Mouse (Mus musculus) T-helper 1 cell (primary cell): ENCODE results near the gene S100a10.

Experiments
- in situ Hi-C: fragments of 300-600 bp; cut with MboI, MseI; formaldehyde crosslinking; loops from one replicate; pipeline ENCODE4 v1.15.1; 2025; ENCODE audit warnings: high pct_unique_total_duplicates

S100a10 gene

DNA sequence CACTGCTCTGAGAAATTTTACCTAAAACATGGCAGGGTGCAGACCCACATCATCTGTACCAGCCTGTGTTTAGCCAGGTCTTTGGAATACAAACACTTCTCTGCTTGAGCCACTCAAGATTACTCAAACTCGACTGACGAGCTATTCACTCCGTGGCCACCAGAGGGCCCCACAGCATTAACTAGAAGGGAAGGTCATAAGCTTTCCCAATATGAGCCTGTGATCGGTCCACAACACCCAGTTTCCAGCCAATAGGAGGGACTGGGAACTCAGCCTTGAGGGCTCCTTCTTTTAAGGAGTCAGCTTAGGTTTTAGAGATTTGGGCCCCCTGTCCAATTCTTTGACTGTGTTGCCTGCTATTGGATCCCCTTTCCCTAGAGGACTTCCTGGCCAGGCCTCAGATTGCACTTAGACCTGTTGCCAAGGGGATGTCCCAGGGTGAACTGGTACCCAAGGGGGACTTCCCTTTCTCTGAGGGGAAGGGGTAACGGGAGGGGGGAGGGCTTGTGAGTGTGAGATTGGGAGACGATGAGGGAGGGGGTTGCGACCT lies 7.7 kb upstream of the S100a10 start:
- in situ Hi-C loops, result no loop called here

DNA sequence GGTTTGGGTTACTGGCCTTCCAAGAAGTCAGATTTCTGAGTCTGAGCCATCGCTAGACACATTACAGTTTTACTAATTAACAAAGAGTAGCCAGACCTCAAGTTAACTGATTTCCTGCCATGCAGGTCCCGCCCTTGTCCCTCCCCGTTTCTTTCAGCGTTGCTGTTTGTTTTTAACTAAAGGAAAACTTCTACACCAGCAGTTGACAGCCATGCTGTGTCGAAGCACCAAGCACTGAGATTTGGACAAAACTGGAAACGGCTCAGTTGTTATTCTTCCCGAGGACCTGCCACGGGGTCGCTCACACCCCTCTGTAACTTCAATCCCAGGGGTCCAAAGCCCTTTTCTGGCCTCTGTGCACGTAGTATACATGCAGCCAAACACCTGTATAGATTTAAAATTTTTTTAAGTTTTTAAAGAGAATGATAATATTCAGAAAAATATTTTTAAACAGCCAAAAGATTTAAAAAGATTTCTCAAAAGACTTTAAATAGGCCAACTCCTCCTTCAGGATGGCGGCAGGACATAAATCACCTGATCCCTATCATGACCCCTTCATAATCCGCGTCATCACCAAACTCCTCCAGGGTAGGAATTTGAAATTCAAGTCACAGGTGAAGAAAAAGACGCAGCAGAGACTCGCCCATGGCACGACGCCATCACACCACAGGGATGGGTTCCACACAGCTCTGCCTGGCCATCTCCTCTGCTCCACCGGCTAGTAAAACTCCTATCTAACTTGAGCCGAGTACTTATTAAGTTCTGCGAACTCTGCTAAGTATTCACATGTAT lies 6.9 kb upstream of the S100a10 start:
- in situ Hi-C loops, result no loop called here

DNA sequence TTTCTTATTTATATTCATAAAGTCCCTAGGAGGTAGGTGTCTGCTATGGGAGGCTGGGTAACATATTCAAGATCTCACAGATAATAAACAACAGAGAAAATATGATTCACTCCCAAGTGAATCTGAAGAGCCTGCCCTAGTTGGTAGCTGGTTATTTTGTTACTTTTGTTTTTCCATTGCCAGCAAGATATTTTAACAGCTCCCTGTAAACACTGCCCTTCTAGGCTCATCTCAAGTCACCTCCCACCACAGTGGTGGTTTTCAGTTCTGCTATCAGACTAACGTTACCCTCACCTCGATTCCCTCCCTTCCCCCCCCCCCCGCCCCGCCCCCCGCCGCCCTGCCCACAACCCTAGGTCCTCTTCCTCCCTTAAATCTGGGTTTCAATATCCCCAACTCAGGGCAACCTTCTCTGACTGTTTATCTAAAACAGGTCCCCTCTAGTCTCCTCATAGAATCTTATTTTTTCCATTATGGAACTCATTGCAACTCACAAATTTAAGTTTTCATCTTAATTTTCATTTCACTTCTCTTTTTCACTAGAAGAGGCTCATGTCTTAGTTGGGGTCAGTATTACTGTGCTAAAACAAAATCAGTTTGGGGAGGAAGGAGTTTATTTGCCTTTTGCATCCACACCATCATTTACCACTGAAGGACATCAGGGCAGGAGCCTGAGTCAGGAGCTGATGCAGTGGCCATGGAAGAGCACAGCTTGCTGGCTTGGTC lies 6.2 kb upstream of the S100a10 start:
- in situ Hi-C loops, result no loop called here

DNA sequence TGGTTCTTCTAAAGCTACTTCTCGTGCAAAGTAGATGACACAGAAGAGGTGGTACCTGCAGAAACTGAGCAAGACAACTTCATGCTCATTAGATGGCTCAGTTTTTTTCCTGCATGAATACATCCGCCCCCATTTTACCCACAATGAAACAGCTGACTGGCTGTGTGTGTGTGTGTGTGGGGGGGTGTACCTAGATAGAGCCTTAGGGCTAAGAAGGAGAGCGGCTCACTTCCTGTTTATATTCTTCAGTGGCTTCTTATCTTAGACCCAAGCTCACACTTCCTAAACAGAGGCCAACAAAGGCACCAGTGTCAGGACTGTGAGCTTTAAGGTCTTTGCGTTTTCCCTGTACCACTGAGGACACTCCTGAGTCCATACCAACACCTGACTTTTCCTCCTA lies 4.9 kb upstream of the S100a10 start:
- in situ Hi-C loops, result loop anchor here (5.0 kb wide), 1 partner anchor 52 kb away; no protein-coding TSS in a partner anchor

DNA sequence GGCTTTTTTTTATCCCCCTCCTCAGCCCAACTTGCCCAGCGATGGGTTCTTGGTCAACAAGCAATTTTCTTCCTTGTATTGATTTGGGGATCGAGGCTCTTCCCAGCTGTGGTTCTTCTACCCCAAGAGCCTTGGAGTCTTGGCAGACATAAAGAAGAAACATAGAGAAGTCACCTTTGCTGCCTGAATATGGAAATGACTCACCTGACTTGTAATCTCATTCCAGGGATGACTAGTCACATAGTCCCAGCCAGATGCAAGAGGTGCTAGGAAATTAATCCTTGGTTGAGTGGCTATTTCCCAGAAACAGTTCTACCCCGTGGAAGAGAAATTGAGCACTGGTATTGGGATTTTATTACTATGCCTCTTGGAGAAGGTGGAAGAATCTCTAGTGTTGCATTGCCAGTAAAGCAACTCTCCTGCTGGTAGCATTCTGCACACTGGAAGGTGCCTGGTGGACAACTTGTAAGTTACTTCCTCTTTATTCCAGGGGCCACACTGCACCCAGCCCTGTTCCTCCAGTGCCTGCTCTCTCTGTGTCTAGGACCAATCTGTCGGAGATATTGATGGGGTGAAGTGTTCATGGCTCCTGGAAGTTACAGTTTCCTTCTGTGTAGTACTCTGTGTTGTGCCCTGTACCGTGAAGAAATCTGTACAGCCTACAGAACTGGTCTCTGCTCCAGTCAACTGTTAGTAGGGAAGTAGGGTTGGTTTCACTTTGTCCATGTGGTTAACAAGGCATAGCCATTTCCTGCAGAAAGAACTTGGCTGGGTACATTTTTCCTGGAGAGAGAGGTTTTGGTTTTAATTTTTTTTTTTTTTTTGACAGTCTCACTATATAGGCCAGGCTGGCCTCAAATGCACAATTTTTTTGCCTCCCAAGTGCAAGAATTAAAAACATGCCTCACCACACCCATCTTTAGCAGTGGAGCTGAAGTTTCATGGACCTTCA lies 2.7 kb upstream of the S100a10 start:
- in situ Hi-C loops, result loop anchor here (5.0 kb wide), 1 partner anchor 50 kb away; no protein-coding TSS in a partner anchor

DNA sequence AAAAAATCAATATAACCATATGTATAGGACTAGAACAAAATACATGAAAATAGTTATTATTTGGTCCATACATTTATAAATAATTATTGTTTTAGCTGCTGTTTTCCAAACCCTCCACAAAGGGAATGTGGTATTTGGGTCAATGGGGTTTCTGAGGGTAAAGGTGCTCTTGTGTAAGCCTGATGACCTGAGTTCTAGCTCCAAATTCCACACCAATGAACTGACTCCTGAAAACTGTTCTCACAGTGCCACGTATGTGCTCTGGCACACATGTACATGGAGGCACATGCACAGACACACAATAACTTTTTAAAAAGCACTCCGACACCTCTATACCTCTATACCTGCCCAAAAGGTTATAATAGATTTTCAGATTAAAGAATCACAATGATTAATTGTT lies 1.6 kb upstream of the S100a10 start:
- in situ Hi-C loops, result loop anchor here (5.0 kb wide), 1 partner anchor 49 kb away; no protein-coding TSS in a partner anchor

DNA sequence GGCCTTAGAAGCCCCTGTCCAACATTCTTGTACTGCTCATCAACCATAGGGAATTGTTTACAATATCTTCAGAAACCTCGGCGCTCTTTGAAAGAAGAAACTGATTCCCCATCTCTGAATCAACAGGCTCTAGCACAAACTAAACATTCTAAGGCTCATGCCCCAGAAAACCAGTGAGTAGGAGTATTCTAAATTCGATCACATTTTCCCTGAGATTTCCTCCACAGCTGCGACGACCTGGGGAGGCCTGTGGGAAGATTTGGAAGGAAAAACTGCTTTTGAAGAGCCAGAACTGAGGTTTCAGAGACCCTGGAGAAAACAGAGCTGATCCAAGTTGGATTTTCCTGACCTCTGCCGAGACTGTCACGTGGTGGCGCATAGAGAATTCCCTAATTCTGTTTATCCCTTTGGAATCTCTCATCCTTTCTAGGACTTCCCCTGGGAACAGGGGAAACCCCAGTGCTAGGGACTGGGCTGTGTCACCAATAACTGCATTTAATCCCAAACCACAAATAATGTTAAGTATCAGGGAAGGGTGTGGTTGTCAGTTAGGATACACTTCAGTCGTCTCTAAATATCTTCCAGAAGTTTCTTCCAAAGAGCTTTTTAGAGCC lies 1.0 kb upstream of the S100a10 start:
- in situ Hi-C loops, result loop anchor here (5.0 kb wide), 1 partner anchor 48 kb away; no protein-coding TSS in a partner anchor

DNA sequence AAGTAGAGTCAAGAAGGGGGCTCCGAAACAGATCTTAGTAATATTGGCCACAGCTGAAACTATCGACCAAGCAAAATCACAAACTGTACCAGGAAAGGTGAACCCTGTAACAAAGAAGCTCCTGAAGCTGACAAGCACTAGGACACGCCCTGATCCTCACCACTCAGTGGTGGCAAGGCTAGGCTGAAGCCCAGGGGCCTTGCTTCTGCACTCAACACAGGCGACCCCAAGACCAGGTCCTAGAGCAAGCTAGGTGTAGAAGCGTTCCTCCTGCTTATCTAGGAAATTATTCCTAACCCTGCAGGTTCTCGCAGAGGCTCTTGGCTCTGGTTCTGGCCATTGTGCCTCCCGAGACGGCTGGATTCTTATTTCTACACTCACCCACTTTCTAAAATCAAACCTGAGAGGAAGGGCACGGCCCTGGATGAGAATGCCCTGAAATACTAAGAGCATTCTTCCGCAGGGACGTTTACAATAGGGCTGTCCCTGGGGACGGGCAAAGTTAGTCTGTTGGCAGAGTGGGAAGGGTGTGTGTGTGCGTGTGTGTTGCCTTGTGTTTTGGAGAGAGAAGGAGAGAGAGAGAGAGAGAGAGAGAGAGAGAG lies 400 bp upstream of the S100a10 start:
- in situ Hi-C loops, result loop anchor here (5.0 kb wide), 1 partner anchor 48 kb away; no protein-coding TSS in a partner anchor

DNA sequence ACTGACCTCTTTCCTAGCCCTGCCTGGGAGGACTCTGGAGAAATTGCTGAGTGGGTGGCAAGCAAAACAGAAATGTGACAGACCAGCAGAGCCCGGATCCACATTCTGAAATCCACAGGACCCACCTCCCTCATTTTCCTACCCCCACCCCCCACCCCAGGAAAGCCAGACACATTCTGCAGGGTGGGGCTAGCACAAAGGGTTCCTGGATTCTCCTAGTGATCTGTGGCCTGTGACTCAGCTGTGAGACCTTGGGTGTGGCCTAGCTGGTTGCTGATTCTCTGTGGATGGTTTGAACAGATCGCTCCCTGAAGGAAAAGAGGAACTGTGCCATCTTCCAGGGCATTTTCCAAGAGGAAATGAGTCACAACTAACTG lies 986 bp downstream of the S100a10 start:
- in situ Hi-C loops, result no loop called here

DNA sequence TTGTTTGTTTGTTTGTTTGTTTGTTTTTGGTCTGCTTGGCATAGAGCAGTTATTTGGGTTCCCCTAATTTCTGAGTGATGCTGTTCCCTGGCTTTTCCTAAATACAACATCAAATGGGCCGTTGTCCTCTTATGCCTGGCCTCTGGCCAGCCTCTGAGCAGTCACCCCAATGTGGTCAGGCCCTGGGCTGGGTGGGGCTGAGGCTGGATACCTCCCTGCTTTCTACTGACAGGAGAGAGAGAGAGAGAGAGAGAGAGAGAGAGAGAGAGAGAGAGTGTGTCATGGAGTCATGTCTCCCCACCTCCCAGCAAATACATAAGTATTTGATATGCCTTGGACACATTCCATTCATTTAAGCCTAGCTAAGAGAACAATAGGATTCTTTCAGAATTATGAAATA lies 1.7 kb downstream of the S100a10 start:
- in situ Hi-C loops, result no loop called here

DNA sequence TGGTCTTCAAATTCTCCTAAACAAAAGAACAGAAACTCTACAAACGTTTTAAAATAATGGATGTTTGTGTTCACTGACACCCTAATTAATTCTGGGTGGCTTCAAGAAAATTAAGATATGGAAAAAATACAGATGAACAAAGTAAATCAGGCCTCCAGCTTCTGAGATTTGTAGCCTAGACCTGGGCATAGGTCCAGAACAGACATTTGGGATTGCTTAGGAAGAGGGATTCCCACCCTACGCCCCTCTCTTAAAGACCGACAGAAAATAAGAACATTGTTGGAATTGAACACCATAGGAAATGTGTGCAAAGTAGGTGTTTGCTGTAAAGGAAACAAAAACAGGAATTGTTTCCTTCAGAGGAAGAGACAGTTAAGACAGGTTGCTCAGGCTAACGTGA lies 2.6 kb downstream of the S100a10 start:
- in situ Hi-C loops, result no loop called here

DNA sequence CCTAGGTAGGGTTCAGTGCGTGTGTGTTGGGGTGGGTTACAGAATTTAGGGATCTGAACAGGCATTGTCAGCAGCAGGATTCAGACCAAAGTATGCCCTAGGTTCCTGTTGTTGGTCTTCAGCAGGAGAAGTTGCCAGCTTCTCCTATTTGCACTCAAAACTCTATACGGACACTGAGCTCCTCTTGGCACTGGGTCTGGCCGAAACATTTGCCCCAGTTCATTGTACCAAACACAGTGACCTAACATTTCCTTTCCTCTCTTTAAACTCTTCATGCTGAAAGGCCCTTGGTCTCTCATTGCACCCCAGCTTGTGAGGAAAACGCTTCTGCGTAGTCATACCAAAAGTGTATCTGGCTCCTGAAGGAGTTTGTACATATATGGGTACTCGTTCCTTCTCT lies 5.1 kb downstream of the S100a10 start:
- in situ Hi-C loops, result no loop called here

DNA sequence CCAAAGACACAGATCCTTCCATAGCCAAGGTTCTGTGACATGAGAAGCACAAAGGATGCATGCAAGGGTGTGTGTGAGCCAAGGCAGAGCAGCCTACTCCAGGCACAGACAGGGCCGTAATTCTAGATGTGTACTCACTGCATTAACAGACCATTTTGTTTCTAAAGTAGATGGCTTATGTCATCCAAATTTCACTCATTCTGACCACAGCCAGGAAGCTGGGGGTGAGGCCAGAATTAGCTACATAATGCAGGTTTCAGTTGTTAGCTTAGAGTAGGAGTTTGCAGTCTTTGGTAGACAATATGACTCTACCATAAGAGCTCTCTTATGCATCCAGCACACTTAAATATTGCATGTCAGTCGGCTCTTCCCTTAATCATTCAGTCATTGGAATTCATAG lies 7.5 kb downstream of the S100a10 start:
- in situ Hi-C loops, result no loop called here

DNA sequence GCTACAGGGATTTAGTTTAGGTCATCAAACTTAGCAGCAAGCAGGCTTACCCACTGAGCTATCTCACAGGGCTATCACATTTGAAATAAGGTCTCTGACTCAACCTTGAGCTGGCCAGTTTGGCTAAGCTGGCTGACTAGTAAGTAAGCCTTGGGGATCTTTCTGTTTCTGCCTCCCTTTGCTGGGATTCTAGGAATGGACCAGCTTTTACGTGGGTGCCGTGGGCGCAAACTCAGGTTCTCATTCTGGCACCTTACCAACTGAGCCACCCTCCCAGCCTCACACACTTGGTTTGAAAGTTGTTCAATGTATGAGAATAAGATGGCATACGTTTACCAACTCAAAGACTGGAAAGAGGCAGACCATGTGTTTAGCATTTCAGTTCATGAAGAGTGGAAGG lies 8.3 kb downstream of the S100a10 start:
- in situ Hi-C loops, result no loop called here

DNA sequence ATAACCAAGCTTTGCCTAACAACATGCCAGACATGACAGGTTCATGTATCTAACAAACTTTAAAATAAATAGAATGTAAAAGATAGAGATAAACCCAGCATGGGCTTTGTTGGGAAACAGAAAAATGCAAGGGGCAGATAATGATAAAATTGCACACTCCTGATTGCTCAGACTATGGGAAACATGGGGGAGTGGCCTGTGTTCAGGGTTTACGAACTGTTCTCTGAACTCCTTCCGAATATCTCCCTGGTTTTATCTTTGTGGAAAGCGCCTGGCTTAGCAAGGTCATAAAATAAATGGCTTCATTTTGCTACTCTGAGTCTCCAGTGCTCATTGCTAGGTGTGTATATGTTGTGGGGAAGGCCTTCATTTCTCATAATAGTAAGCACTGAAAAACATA lies 12.0 kb downstream of the S100a10 start:
- in situ Hi-C loops, result no loop called here

DNA sequence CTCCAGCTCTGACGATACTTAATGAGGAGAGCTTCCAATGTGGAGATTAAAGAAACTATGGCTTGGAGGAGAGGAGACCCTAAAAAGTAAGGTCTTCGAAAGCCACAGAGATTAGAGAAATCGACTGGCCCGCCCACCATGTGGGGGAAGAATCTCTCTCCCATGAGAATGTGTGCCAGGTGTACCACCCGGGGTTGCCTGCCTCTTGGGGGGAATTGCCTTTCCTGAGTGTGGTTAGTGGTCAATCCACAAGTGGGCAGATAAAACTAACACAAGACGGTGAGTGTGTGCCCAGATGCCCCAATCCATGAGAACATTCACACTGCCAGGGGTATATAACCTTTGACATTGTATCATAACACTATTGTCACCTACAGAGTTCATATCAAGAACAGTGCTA lies 12.8 kb downstream of the S100a10 start:
- in situ Hi-C loops, result no loop called here

DNA sequence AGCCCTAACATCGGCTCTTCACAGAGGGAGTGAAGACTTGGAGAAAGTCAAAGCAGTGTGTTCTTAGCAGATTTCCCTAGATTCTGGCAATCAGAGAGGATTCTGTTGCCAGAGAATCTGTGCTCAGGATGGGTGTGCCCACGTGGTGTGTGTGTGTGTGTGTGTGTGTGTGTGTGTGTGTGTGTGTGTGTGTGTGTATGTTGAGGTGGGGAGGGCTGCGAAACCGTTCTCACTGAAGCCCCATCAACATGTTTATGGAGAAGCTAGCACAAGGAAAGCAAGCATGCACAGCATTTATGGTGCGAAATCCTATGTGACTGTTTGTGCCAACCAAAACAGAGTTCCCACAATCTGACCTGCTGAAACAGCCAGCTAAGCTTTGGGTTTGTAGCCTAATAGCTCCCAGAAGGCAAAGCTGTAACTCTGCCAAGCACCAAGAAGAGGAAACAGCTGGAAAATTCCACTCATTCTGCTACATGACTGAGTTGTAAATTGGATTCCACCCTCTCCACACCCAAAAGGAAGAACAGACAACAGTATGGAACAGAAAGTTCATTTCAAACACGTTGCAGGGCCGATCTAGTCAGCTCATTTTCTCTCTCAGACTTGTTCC lies 13.7 kb downstream of the S100a10 start:
- in situ Hi-C loops, result no loop called here

DNA sequence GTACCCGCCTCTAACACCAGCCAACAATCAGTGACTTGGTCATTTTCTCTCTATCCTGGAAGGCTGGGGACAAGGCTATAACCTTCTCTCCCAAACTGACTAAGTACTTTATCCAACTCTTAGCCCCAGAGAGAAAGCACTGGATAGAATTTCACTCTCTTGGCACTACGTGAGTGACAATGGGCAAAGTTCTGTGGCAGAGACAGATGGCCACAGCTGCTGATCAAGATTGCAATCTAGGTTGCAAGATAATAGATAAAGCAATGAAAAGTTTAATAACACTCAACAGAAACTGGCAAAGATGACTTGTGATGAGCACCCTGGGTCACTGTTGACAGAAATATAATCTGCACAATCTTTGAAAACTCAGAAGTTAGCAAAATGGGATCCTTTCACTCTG lies 14.2 kb downstream of the S100a10 start:
- in situ Hi-C loops, result no loop called here

DNA sequence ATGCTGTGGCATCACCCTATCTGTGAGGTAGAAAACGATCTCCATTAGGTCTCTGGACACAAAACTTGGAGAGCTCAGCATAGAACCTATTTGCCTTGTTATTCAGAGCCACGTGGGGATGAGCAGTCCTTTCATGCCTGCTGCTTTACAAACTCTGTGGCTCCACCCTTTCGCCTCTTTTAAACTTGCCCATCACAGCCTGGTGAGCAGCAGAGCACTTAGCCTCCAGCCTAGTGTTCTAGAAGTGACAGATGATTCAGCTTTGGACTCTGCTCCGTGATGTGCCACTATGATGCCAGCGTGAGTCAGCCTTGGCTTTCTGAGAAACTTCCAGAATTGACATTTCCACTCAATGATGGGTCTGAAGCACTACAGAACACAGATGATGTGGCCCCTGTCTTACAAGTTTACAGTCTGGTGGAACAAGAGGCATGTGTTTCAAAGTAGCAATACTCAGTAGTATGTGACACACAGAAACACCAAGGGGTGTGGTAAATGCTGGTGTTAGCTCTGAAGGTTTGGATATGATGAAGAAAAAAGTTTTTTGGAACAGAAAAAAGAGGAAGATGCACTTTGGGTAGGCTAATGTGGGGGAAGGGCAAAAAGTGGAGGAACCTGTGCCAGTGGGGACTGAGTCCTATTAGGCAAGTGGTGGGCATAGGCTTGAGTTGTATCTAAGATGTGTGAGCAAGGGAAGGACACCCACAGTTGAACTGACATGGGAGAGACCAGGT lies 17.3 kb downstream of the S100a10 start:
- in situ Hi-C loops, result no loop called here
